Mouse (Mus musculus) heart, embryonic 16.5 days (tissue): ENCODE results near the gene Atp6v1a. TPM values are rescaled to one million over a fixed set of nuclear protein-coding genes. Genes with fewer than 3 reads are reported as not detected.

ENCODE experiments used
- ATAC-seq: fragments of 200-750 bp; cut with Nextera tagmentation; replicated peaks from 2 replicates; pipeline ENCODE4 v1.8.0; 2017; ENCODE audit warnings: moderate number of reproducible peaks; ENCODE audit not compliant: insufficient read depth, low FRiP score; ENCODE audit errors: extremely low read depth
- H3K27ac ChIP-seq: fragments of 300-500 bp; sonication (generic); 2 replicates; pipeline ENCODE4 v1.5.1; 2014; ENCODE audit warnings: mild to moderate bottlenecking, low read length, control low read depth, moderate library complexity
- H3K27me3 ChIP-seq: fragments of 300-500 bp; sonication (generic); 2 replicates; pipeline ENCODE4 v1.6.1; 2014; ENCODE audit warnings: low read length, mixed read lengths; ENCODE audit not compliant: control insufficient read depth, insufficient read depth
- H3K36me3 ChIP-seq: fragments of 300-500 bp; sonication (generic); 2 replicates; pipeline ENCODE4 v1.6.1; 2014; ENCODE audit not compliant: control insufficient read depth, insufficient read depth
- H3K4me1 ChIP-seq: fragments of 300-500 bp; sonication (generic); 2 replicates; pipeline ENCODE4 v1.6.1; 2014; ENCODE audit warnings: low read length, mixed read lengths; ENCODE audit not compliant: control insufficient read depth, insufficient read depth
- H3K4me2 ChIP-seq: fragments of 300-500 bp; sonication (generic); 2 replicates; pipeline ENCODE4 v1.6.1; 2014; ENCODE audit warnings: low read depth, mild to moderate bottlenecking, control low read depth, low read length
- H3K4me3 ChIP-seq: fragments of 300-500 bp; sonication (generic); 2 replicates; pipeline ENCODE4 v1.5.1; 2014; ENCODE audit warnings: mild to moderate bottlenecking, control low read depth, low read length
- H3K9ac ChIP-seq: fragments of 300-500 bp; sonication (generic); 2 replicates; pipeline ENCODE4 v1.6.1; 2014; ENCODE audit warnings: low read length, control low read depth
- H3K9me3 ChIP-seq: fragments of 300-500 bp; sonication (generic); replicated peaks from 2 replicates; pipeline ENCODE4 v1.6.1; 2016; ENCODE audit warnings: low read length; ENCODE audit not compliant: control insufficient read depth
- WGBS: fragments of 180-500 bp; shearing (Covaris S2); extraction: QIAGEN DNeasy Blood & Tissue Kit; methylation state at CpG from one replicate; pipeline ENCODE4 v1.1.7; 2014; 5-methylcytosine and 5-hydroxymethylcytosine counted together
- polyA plus RNA-seq: library from polyadenylated mRNA; unstranded; fragments of >200 nt; fragmentation: Nextera tagmentation; extraction: Ambion mirVana; gene quantifications from 2 replicates; pipeline ENCODE4 v1.2.1, GENCODE M21; 2015

Gene Atp6v1a
- polyA plus RNA-seq, 1 experiment from 2014 or later, result 36.9 TPM

- ATAC-seq, result no peak
- Histone ChIP-seq H3K36me3 (peaks cover 65% of the 10 kb centered on the region), H3K4me3 (no peak overlapping the region), H3K4me1 (no peaks in the 10 kb centered on the region), H3K27ac (no peak overlapping the region), H3K4me2 (no peak overlapping the region), H3K27me3 (no peaks in the 10 kb centered on the region), H3K9me3 (no peaks in the 10 kb centered on the region), H3K9ac (no peak overlapping the region)
- 90% methylated on average over 18 of the region's 18 CpGs for WGBS
Measured at GRCm38 (mm10) chr16:44103806-44104766, 35.4 kb downstream of the Atp6v1a start.

- no peak overlapping the region for H3K4me2 ChIP-seq
- H3K4me3 ChIP-seq, result no peak overlapping the region
- H3K4me1 ChIP-seq, result no peaks in the 10 kb centered on the region
- H3K36me3 ChIP-seq, result peaks cover 63% of the 10 kb centered on the region
- WGBS, result 95% methylated on average over 2 of the region's 2 CpGs
- H3K9ac ChIP-seq, result no peak overlapping the region
- no peak for ATAC-seq
- H3K27me3 ChIP-seq, result no peaks in the 10 kb centered on the region
- no peak overlapping the region for H3K27ac ChIP-seq
- H3K9me3 ChIP-seq, result no peaks in the 10 kb centered on the region
Measured at GRCm38 (mm10) chr16:44102925-44103324, 36.6 kb downstream of the Atp6v1a start.

- Histone ChIP-seq H3K4me3 (no peak overlapping the region), H3K27me3 (no peaks in the 10 kb centered on the region), H3K4me2 (no peak overlapping the region), H3K27ac (no peak overlapping the region), H3K9ac (no peak overlapping the region), H3K36me3 (peaks cover 56% of the 10 kb centered on the region), H3K9me3 (no peaks in the 10 kb centered on the region), H3K4me1 (no peaks in the 10 kb centered on the region)
- 86% methylated on average over 12 of the region's 12 CpGs for WGBS
- ATAC-seq, result no peak
Measured at GRCm38 (mm10) chr16:44101181-44101710, 38.3 kb downstream of the Atp6v1a start.

GRCm38 (mm10) chr16:44099377-44099776 lies 40.1 kb downstream of the Atp6v1a start:
- no peak for ATAC-seq
- Histone ChIP-seq H3K4me3 (no peak overlapping the region), H3K27me3 (no peaks in the 10 kb centered on the region), H3K9me3 (no peaks in the 10 kb centered on the region), H3K27ac (no peak overlapping the region), H3K9ac (no peak overlapping the region), H3K4me1 (no peaks in the 10 kb centered on the region), H3K36me3 (peaks cover 64% of the 10 kb centered on the region), H3K4me2 (no peak overlapping the region)
- WGBS, result 94% methylated on average over 7 of the region's 7 CpGs

DNA sequence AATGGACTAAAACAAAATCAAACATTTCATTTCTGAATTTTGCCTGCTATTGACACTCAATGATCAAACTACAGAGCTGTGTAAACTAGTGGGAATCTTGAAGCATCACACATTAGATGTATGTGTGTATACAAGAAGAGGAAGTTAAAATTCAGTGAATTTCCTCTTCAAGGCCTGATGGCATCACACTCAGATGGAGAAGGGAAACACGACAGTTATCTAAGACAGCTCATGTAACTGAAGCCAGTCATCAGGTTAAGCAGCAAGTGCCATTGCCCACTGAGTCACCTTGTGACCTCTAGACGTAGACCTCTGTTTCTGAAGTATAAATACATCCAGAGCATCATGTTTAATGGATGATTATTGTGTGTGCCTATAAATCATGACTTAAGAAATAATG lies 51.9 kb downstream of the Atp6v1a start:
- WGBS, result 46% methylated on average over 2 of the region's 2 CpGs
- Histone ChIP-seq H3K4me1 (no peaks in the 10 kb centered on the region), H3K27me3 (no peaks in the 10 kb centered on the region), H3K27ac (no peak overlapping the region), H3K4me2 (no peak overlapping the region), H3K4me3 (no peak overlapping the region), H3K9me3 (no peaks in the 10 kb centered on the region; the same call in 1 of the 2 replicates), H3K9ac (no peak overlapping the region), H3K36me3 (peaks cover 48% of the 10 kb centered on the region)
- no peak for ATAC-seq

- H3K36me3 ChIP-seq, result no peaks in the 10 kb centered on the region
- H3K4me3 ChIP-seq, result peak within 1 kb of the TSS; percentile 59
- H3K9ac ChIP-seq, result peak within 1 kb of the TSS; percentile 67
- ATAC-seq, result peak; percentile 87
- no peaks in the 10 kb centered on the region for H3K27me3 ChIP-seq
- no peaks in the 10 kb centered on the region for H3K9me3 ChIP-seq
- H3K4me2 ChIP-seq, result peak within 1 kb of the TSS; percentile 62
- H3K27ac ChIP-seq, result peak within 1 kb of the TSS; percentile 3; the same call in 1 of the 2 replicates
- H3K4me1 ChIP-seq, result no peaks in the 10 kb centered on the region
- WGBS, result 7% methylated on average over 43 of the region's 45 CpGs
Measured at GRCm38 (mm10) chr16:44063025-44063894, 76.2 kb downstream of the Atp6v1a start, which contains the start of gene Gramd1c. Gene Gramd1c, minus strand, starts transcription at chr16:44063345.

DNA sequence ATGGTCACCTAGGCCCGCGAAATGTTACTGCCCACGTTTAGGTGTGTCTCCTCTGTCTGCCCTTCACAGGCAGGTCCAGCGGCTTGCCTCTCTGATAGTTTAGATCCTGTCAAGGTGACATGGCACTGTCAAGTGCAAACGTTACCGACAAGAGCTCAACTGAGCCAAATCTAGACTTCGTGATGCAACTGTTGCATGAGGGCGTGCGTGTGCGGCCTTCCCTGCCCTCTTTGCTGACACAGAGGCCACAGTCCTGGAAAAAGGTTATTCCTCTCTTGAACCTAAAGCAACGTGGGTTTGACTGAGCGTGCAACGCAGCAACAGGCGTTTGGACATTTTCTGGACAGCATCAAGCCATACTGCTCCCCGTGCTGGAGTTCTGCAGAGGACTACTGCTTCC lies 78.2 kb downstream of the Atp6v1a start:
- Histone ChIP-seq H3K36me3 (no peaks in the 10 kb centered on the region), H3K27ac (no peak overlapping the region), H3K4me3 (no peak overlapping the region), H3K4me2 (no peak overlapping the region), H3K4me1 (no peaks in the 10 kb centered on the region), H3K27me3 (no peaks in the 10 kb centered on the region), H3K9ac (no peak overlapping the region), H3K9me3 (no peaks in the 10 kb centered on the region)
- no peak for ATAC-seq
- WGBS, result 80% methylated on average over 15 of the region's 15 CpGs

DNA sequence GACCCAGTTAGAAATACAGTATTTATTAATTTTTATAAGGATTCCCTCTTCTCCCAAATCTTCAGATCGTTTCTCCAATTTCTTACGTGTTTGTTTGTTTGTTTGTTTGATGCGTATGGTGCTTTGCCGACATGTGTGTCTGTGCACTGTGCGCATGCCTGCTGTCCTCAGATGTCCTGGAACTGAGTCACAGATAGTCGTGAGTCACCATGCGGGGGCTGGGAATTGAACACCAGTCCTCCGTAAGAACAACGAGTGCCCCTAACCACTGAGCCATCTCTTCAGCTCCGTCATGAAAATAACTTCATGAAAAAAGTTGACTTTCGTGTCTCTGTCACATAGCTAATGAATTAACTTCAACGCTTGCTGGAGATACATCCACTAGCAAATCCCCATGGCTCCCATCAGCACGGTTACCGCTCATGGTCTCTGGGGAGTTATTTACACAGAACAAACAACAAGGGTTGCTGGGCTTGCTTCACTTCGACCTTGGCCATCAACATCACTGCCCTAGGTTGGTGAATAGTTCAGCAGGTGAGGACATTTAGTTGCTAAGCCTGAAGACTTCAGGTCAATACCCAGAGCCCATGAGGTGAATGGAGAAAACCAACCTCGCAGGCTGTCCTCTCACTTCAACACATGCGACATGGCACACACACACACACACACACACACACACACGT lies 78.8 kb downstream of the Atp6v1a start:
- no peak overlapping the region for H3K4me2 ChIP-seq
- 90% methylated on average over 18 of the region's 18 CpGs for WGBS
- ATAC-seq, result no peak
- no peak overlapping the region for H3K27ac ChIP-seq
- H3K27me3 ChIP-seq, result no peaks in the 10 kb centered on the region
- H3K9ac ChIP-seq, result no peak overlapping the region
- H3K9me3 ChIP-seq, result no peaks in the 10 kb centered on the region
- H3K4me3 ChIP-seq, result no peak overlapping the region
- H3K36me3 ChIP-seq, result no peaks in the 10 kb centered on the region
- H3K4me1 ChIP-seq, result no peaks in the 10 kb centered on the region
